Mouse (Mus musculus): ENCODE measurements at regions not wholly inside any gene's neighbourhood (a gene's known extent, or its start where the extent isn't known, plus 50 kb on each side); places are given as distances from the start of the nearest gene placed in this dataset.

- Histone ChIP-seq H3K27ac (ENCODE audit: insufficient read depth, low read depth, low read length) (no peak overlapping the region), H3K4me1 (ENCODE audit: control insufficient read depth, insufficient read depth, insufficient read length, low read length) (no peaks in the 10 kb centered on the region), H3K36me3 (ENCODE audit: control insufficient read depth, insufficient read depth, low read length) (no peaks in the 10 kb centered on the region), H3K27me3 (ENCODE audit: control insufficient read depth, insufficient read depth, low read length) (no peaks in the 10 kb centered on the region), H3K4me3 (ENCODE audit: low read depth, low read length) (no peak overlapping the region)
- WGBS: 77% methylated on average over 9 of the region's 9 CpGs
- TF ChIP-seq POLR2A (IDR thresholded peaks at IDR 0.05; ENCODE audit: low read depth, low read length): no peak
These were observed 110.3 kb downstream of the 4933412E24Rik start for GRCm38 (mm10) chr15:59905832-59906797.

DNA sequence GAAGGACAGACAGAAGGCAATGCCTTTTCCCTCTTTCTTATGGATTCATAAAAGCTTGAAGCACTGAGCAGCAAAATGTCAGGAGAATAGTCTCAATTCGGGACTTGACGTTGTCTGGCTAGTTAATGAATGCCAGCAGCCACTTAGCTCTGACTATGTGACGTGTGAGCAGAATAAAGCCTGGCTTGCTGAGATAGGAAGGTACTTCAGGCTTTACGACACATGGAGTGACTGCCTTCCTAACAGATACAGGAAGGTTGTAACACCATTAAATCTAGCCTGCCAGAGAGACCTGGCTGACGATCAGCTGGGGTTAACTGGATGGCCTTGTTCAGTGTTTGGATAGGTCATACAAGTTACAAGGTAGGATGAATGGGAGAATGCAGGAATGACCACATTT, 111.7 kb downstream of the 4933412E24Rik start:
- TF ChIP-seq CTCF (IDR thresholded peaks at IDR 0.05; ENCODE audit: extremely low read depth, insufficient read length, insufficient replicate concordance, low read depth, low read length): no peak
- Histone ChIP-seq H3K36me3 (ENCODE audit: control insufficient read depth, insufficient read depth, low read length) (no peaks in the 10 kb centered on the region), H3K4me1 (ENCODE audit: control insufficient read depth, insufficient read depth, insufficient read length, low read length) (no peaks in the 10 kb centered on the region), H3K27me3 (ENCODE audit: control insufficient read depth, insufficient read depth, low read length) (no peaks in the 10 kb centered on the region), H3K27ac (ENCODE audit: insufficient read depth, low read depth, low read length) (no peak overlapping the region), H3K4me3 (ENCODE audit: low read depth, low read length) (no peak overlapping the region)
- WGBS: 29% methylated on average over 5 of the region's 5 CpGs

DNA sequence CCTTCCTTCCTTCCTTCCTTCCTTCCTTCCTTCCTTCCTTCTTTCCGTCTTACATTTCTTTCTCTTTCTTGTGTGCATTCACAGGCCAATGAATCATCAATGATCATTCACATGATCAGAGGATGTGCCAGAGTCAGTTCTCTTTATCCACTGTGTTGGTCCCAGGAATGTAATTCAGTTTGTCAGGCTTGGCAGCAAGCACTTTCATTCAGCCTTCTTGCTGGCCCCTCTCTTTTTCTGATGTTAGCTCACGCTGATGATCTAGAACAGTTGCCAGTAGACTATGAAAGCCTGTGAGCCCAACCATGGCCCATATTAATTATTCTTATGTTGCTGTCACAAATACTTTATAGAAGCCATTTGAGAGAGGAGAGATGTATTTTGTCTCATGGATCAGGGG, 127.4 kb downstream of the 4933412E24Rik start:
- Histone ChIP-seq H3K4me3 (ENCODE audit: low read depth, low read length) (no peak overlapping the region), H3K27me3 (ENCODE audit: control insufficient read depth, insufficient read depth, low read length) (no peaks in the 10 kb centered on the region), H3K4me1 (ENCODE audit: control insufficient read depth, insufficient read depth, insufficient read length, low read length) (no peaks in the 10 kb centered on the region), H3K27ac (ENCODE audit: insufficient read depth, low read depth, low read length) (no peak overlapping the region), H3K36me3 (ENCODE audit: control insufficient read depth, insufficient read depth, low read length) (no peaks in the 10 kb centered on the region)
- TF ChIP-seq CTCF (IDR thresholded peaks at IDR 0.05; ENCODE audit: extremely low read depth, insufficient read length, insufficient replicate concordance, low read depth, low read length): no peak
- no peak for TF ChIP-seq POLR2A (IDR thresholded peaks at IDR 0.05; ENCODE audit: low read depth, low read length)
- WGBS: 81% methylated on average over 2 of the region's 2 CpGs

DNA sequence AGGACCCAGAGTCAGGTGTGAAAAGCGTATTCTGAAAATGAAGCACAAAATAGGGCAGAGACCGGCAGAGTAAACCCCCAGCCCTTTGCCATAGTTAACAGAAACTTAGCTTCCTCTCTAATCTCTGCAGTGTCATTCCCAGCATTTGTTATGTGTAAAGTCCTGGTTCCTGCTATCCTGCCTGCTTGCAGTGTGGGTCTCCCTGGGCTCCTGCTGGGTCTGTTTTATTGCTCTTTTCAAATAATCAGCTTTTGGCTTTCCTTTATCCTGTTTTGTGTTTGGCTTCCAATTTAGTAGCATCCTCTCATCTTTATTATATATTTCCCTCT, 128.3 kb downstream of the 4933412E24Rik start:
- H3K4me1 ChIP-seq (ENCODE audit: control insufficient read depth, insufficient read depth, insufficient read length, low read length): no peaks in the 10 kb centered on the region
- no peak overlapping the region for H3K27ac ChIP-seq (ENCODE audit: insufficient read depth, low read depth, low read length)
- H3K4me3 ChIP-seq (ENCODE audit: low read depth, low read length): no peak overlapping the region
- WGBS: 54% methylated on average over 2 of the region's 2 CpGs
- no peaks in the 10 kb centered on the region for H3K27me3 ChIP-seq (ENCODE audit: control insufficient read depth, insufficient read depth, low read length)
- no peak for TF ChIP-seq POLR2A (IDR thresholded peaks at IDR 0.05; ENCODE audit: low read depth, low read length)
- no peaks in the 10 kb centered on the region for H3K36me3 ChIP-seq (ENCODE audit: control insufficient read depth, insufficient read depth, low read length)

GRCm38 (mm10) chr15:59887381-59888130, 128.9 kb downstream of the 4933412E24Rik start:
- Histone ChIP-seq H3K36me3 (ENCODE audit: control insufficient read depth, insufficient read depth, low read length) (no peaks in the 10 kb centered on the region), H3K27me3 (ENCODE audit: control insufficient read depth, insufficient read depth, low read length) (no peaks in the 10 kb centered on the region), H3K4me3 (ENCODE audit: low read depth, low read length) (no peak overlapping the region), H3K4me1 (ENCODE audit: control insufficient read depth, insufficient read depth, insufficient read length, low read length) (no peaks in the 10 kb centered on the region), H3K27ac (ENCODE audit: insufficient read depth, low read depth, low read length) (no peak overlapping the region)
- 56% methylated on average over 5 of the region's 5 CpGs for WGBS
- no peak for TF ChIP-seq POLR2A (IDR thresholded peaks at IDR 0.05; ENCODE audit: low read depth, low read length)
- no peak for TF ChIP-seq CTCF (IDR thresholded peaks at IDR 0.05; ENCODE audit: extremely low read depth, insufficient read length, insufficient replicate concordance, low read depth, low read length)

DNA sequence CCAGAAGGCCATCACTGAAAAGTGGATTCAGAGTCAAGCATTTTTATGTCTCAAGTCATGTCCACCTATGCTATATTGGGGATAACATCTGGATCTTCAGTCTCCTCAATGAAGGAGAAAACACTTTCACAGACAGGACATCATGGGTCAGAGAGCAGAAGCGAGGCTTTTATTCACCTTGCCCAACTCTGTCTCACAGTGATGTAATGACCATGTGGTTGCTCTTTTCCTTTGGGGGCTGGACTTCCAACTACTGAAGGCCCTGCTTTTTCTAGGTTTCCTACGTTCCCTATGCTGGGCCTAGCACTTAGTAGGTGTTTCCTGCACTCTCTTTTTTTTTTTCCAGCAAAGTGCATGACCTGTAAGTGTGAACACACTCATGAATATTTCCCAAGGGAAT, 130.4 kb downstream of the 4933412E24Rik start:
- Histone ChIP-seq H3K36me3 (ENCODE audit: control insufficient read depth, insufficient read depth, low read length) (no peaks in the 10 kb centered on the region), H3K4me1 (ENCODE audit: control insufficient read depth, insufficient read depth, insufficient read length, low read length) (no peaks in the 10 kb centered on the region), H3K27ac (ENCODE audit: insufficient read depth, low read depth, low read length) (no peak overlapping the region), H3K4me3 (ENCODE audit: low read depth, low read length) (no peak overlapping the region), H3K27me3 (ENCODE audit: control insufficient read depth, insufficient read depth, low read length) (no peaks in the 10 kb centered on the region)
- TF ChIP-seq POLR2A (IDR thresholded peaks at IDR 0.05; ENCODE audit: low read depth, low read length): no peak
- no peak for TF ChIP-seq CTCF (IDR thresholded peaks at IDR 0.05; ENCODE audit: extremely low read depth, insufficient read length, insufficient replicate concordance, low read depth, low read length)
- WGBS: 71% methylated on average over 2 of the region's 2 CpGs

DNA sequence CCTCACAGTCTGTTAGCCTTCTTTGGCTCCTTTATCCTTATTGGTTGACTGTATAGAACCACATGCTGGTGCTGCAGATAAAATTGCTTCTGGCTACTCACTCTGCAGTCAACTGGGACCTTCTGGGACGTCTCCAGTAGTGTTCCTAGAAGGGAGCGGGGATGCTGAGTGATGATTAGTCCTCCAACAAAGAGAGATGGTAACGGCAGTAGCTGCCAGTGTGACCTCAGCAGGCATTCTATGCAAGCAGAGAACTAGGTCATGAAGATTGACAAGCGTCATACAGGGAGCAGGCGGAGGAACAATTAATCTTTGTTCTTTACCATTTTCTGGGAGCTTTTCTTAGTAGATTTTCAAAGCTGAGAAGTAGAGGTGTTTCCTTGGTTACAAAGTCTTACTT, 134.0 kb downstream of the 4933412E24Rik start:
- no peaks in the 10 kb centered on the region for H3K4me1 ChIP-seq (ENCODE audit: control insufficient read depth, insufficient read depth, insufficient read length, low read length)
- no peak overlapping the region for H3K4me3 ChIP-seq (ENCODE audit: low read depth, low read length)
- H3K27me3 ChIP-seq (ENCODE audit: control insufficient read depth, insufficient read depth, low read length): no peaks in the 10 kb centered on the region
- TF ChIP-seq POLR2A (IDR thresholded peaks at IDR 0.05; ENCODE audit: low read depth, low read length) (no peak), CTCF (IDR thresholded peaks at IDR 0.05; ENCODE audit: extremely low read depth, insufficient read length, insufficient replicate concordance, low read depth, low read length) (no peak)
- no peaks in the 10 kb centered on the region for H3K36me3 ChIP-seq (ENCODE audit: control insufficient read depth, insufficient read depth, low read length)
- WGBS: 82% methylated on average over 5 of the region's 5 CpGs
- no peak overlapping the region for H3K27ac ChIP-seq (ENCODE audit: insufficient read depth, low read depth, low read length)

Data from small intestine, adult 2 months (tissue).